Mouse (Mus musculus) heart, embryonic 14.5 days (tissue): ENCODE data around the gene Eif4a3. TPM values are rescaled to one million over a fixed set of nuclear protein-coding genes. Genes with fewer than 3 reads are reported as not detected.

Source experiments
- ATAC-seq: fragments of 200-750 bp; cut with Nextera tagmentation; 2 replicates; pipeline ENCODE4 v1.8.0; 2017; ENCODE audit warnings: low read depth, moderate TSS enrichment; ENCODE audit not compliant: insufficient number of reproducible peaks, insufficient read depth, low FRiP score
- H3K27ac ChIP-seq, 2 experiments: fragments of 200-500 bp in 1 of 2; fragments of 300-500 bp in 1 of 2; sonication (generic) in 1 of 2; replicated peaks in 1 of 2; 2 replicates each; pipeline ENCODE4 v1.5.1; 2012 to 2014; ENCODE audit warnings: low read depth in 2 of 2, low read length in 2 of 2, control low read depth in 1 of 2, mild to moderate bottlenecking in 1 of 2, mixed read lengths in 1 of 2; ENCODE audit not compliant: control insufficient read depth in 1 of 2, insufficient read depth in 1 of 2
- H3K27me3 ChIP-seq: fragments of 300-500 bp; sonication (generic); 2 replicates; pipeline ENCODE4 v1.6.1; 2014; ENCODE audit warnings: mild to moderate bottlenecking, low read length, control low read depth; ENCODE audit not compliant: control insufficient read depth, insufficient read depth
- H3K36me3 ChIP-seq: fragments of 300-500 bp; sonication (generic); 2 replicates; pipeline ENCODE4 v1.6.1; 2014; ENCODE audit warnings: mild to moderate bottlenecking, control low read depth, low read length, mixed read lengths; ENCODE audit not compliant: control insufficient read depth, insufficient read depth
- H3K4me1 ChIP-seq, 2 experiments: fragments of 200-500 bp in 1 of 2; fragments of 300-500 bp in 1 of 2; sonication (generic) in 1 of 2; 2 replicates each; pipeline ENCODE4 v1.6.1; 2012 to 2014; ENCODE audit warnings: low read length in 2 of 2, control low read depth in 1 of 2, mixed read lengths in 1 of 2; ENCODE audit not compliant: control insufficient read depth in 2 of 2, insufficient read depth in 2 of 2
- H3K4me2 ChIP-seq: fragments of 300-500 bp; sonication (generic); 2 replicates; pipeline ENCODE4 v1.6.1; 2014; ENCODE audit warnings: mild to moderate bottlenecking, low read length
- H3K4me3 ChIP-seq, 2 experiments: fragments of 200-500 bp in 1 of 2; fragments of 300-500 bp in 1 of 2; sonication (generic) in 1 of 2; 2 replicates each; pipeline ENCODE4 v1.5.1; 2012 to 2014; ENCODE audit warnings: low read length in 2 of 2, mild to moderate bottlenecking in 2 of 2, control low read depth in 1 of 2, low read depth in 1 of 2, moderate library complexity in 1 of 2; ENCODE audit not compliant: control insufficient read depth in 1 of 2, insufficient read depth in 1 of 2
- H3K9ac ChIP-seq: fragments of 300-500 bp; sonication (generic); 2 replicates; pipeline ENCODE4 v1.6.1; 2014; ENCODE audit warnings: mild to moderate bottlenecking, low read length
- H3K9me3 ChIP-seq: fragments of 300-500 bp; sonication (generic); 2 replicates; pipeline ENCODE4 v1.6.1; 2016; ENCODE audit warnings: low read length, control low read depth; ENCODE audit not compliant: control insufficient read depth
- WGBS: fragments of 180-500 bp; shearing (Covaris S2); extraction: QIAGEN DNeasy Blood & Tissue Kit; methylation state at CpG from one replicate; pipeline ENCODE4 v1.1.7; 2014; 5-methylcytosine and 5-hydroxymethylcytosine counted together
- polyA plus RNA-seq: library from polyadenylated mRNA; unstranded; fragments of >200 nt; fragmentation: Nextera tagmentation; extraction: Ambion mirVana; gene quantifications from 2 replicates; pipeline ENCODE4 v1.2.1, GENCODE M21; 2014

The Eif4a3 gene
- polyA plus RNA-seq, 1 experiment from 2014 or later = 280 TPM

DNA sequence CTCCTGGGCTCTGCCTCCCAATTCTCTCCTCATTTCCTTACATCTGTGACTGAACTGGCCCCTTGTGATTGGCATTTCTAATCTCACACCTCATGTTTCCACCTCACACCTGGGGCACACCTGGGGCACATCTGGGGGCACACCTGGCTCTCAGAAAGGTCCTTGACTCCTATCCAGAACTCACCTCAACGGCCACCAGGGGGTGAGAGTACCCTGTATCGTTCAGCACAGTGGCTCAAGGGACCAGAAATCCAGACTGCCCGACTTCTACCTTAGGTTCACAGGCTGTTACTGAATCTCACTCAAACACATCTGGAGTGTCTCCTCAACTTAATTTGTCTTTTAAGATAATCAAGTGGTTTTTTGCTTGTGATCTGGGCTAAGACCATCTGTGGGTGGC, 32.1 kb upstream of the Eif4a3 start:
- Histone ChIP-seq H3K4me2 (no peak overlapping the region), H3K4me1 (no peaks in the 10 kb centered on the region), H3K36me3 (no peaks in the 10 kb centered on the region), H3K4me3 (no peak overlapping the region), H3K9me3 (no peaks in the 10 kb centered on the region), H3K27ac (no peak overlapping the region), H3K27me3 (peaks cover 4% of the 10 kb centered on the region; the same call in 1 of the 2 replicates), H3K9ac (no peak overlapping the region)
- ATAC-seq = no peak
- 33% methylated on average over 3 of the region's 3 CpGs for WGBS

DNA sequence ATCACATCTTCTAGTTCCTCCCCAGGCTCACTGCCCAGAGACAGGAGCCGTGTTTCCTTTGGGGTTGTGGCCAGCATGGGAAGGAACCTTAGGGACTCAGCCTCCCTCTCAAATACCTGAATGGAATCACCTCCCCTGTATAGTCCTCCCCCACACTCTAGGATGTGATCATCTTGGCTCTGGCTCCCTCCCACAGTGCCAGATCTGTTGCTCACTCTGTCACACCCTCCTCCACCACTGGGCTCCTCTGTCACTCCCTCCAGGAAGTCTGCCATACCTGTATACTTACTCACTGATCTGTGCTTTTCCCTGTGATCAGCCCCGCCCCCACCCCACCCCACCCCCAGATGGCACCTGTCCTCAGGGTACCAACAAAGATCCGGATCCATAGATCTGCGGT, 30.7 kb upstream of the Eif4a3 start:
- H3K9ac ChIP-seq = no peak overlapping the region
- no peak overlapping the region for H3K27ac ChIP-seq
- 48% methylated on average over 4 of the region's 4 CpGs for WGBS
- H3K9me3 ChIP-seq = no peaks in the 10 kb centered on the region
- 0 out of 2 replicates have a peak, but pooled peaks have one; percentile 22 for ATAC-seq
- no peak overlapping the region for H3K4me3 ChIP-seq
- no peaks in the 10 kb centered on the region for H3K4me1 ChIP-seq
- no peak overlapping the region for H3K4me2 ChIP-seq
- H3K27me3 ChIP-seq = peaks cover 9% of the 10 kb centered on the region; the same call in 1 of the 2 replicates
- no peaks in the 10 kb centered on the region for H3K36me3 ChIP-seq

DNA sequence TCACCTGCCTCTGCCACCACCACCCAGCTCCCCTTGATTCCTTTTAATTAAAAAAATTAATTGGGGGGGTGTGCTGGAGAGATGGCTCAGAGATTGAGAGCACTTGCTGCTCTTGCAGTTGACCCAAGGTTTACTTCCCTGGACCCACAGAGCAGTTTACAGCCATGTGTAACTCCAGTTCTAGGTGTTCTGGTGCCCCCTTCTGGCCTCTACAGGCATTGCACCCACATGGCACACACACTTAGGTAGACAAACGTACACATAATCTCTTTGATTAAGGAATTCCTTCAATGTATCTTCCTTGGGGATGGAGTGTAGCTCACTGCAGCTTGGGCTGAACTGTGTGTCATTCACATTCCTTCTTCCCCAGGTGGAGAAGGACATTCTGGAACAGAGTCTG, 25.2 kb upstream of the Eif4a3 start:
- Histone ChIP-seq H3K9me3 (peaks cover 3% of the 10 kb centered on the region; the same call in 1 of the 2 replicates), H3K4me2 (no peak overlapping the region), H3K27ac (no peak overlapping the region), H3K9ac (no peak overlapping the region), H3K4me1 (no peaks in the 10 kb centered on the region), H3K4me3 (no peak overlapping the region), H3K27me3 (peaks cover 9% of the 10 kb centered on the region; the same call in 1 of the 2 replicates), H3K36me3 (no peaks in the 10 kb centered on the region)
- 65% methylated on average over 1 of the region's 1 CpGs for WGBS
- ATAC-seq = no peak

DNA sequence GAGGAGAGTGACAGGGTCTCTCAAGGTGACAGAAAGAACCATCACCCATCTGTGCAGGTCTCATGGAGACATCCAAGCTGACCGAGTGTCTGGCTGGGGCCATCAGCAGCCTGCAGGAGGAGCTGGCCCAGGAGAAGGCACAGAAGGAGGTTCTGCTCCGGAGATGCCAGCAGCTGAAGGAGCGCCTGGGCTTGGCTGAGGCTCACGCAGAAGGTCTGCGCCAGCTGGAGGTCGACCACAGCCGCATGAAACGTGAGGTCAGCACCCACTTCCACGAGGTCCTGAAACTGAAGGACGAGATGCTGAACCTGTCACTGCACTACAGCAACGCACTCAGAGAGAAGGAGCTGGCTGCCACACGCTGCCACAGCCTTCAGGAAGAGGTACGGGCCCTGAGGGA, 22.6 kb upstream of the Eif4a3 start:
- Histone ChIP-seq H3K4me2 (no peak overlapping the region), H3K27me3 (0 out of 2 replicates have a peak, but pooled peaks cover 5% of the 10 kb centered on the region), H3K9me3 (peaks cover 3% of the 10 kb centered on the region; the same call in 1 of the 2 replicates), H3K4me3 (no peak overlapping the region), H3K27ac (no peak overlapping the region), H3K9ac (no peak overlapping the region), H3K4me1 (no peaks in the 10 kb centered on the region), H3K36me3 (no peaks in the 10 kb centered on the region)
- ATAC-seq = no peak
- WGBS = 71% methylated on average over 13 of the region's 13 CpGs

DNA sequence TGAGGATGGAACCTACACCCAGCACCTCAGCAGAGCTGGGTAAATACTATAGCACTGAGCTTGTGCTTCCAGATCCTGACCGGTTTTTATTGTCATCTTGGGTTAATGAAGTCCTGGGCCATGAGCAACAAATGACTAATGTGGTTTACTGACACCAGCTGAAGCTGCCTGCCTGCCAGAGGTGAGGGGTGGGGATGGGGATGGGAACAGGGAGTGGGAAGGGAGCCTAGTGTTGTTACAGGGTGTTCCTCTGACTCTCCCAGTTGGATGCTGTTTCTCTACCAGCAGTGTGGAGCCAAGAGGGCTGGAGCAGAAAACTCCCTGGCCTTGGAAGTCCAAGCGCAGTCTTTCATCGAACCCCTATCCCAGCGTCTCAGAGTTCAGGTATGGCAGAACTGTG, 16.8 kb upstream of the Eif4a3 start:
- H3K27ac ChIP-seq = no peak overlapping the region
- H3K9me3 ChIP-seq = no peaks in the 10 kb centered on the region
- 78% methylated on average over 4 of the region's 4 CpGs for WGBS
- H3K9ac ChIP-seq = no peak overlapping the region
- no peak overlapping the region for H3K4me2 ChIP-seq
- no peak for ATAC-seq
- no peaks in the 10 kb centered on the region for H3K27me3 ChIP-seq
- H3K4me3 ChIP-seq = no peak overlapping the region
- no peaks in the 10 kb centered on the region for H3K4me1 ChIP-seq
- no peaks in the 10 kb centered on the region for H3K36me3 ChIP-seq

DNA sequence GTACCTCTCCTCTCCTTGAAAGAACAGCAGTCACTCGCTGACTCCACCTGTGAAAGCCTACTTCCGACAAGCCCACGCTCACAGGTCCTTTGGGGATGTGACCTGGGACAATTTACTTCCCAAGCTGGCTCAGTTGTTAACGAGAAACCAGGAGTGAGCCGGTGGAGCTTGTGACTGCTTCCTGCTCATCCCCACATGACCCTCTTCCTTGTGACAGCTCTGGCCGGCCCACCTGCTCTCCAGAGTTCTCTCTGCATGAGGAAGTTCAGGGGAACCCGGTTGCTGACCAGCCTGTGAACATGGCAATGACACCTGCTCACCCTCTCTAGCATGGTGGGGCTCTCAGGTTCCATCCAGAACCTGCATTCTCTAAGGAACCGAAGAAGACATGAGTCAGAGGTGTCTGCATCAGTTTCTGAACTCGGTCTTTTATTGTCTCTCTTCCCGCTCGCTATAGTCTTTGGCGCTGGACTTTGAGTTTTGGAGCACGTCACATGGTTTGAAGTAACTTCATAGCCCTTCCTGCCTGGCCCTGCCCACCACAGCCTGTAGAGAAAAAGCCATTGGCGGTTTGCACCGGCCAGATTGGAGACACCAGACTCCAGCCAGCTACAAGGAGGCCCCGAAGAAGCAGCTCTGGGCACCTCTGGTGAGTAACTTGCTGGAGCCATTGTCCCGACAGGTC, 14.5 kb upstream of the Eif4a3 start:
- no peak for ATAC-seq
- Histone ChIP-seq H3K4me2 (no peak overlapping the region), H3K36me3 (no peaks in the 10 kb centered on the region), H3K4me1 (no peaks in the 10 kb centered on the region), H3K9me3 (no peaks in the 10 kb centered on the region), H3K4me3 (no peak overlapping the region), H3K27ac (no peak overlapping the region), H3K9ac (no peak overlapping the region), H3K27me3 (0 out of 2 replicates have a peak, but pooled peaks cover 4% of the 10 kb centered on the region)
- 73% methylated on average over 17 of the region's 17 CpGs for WGBS

DNA sequence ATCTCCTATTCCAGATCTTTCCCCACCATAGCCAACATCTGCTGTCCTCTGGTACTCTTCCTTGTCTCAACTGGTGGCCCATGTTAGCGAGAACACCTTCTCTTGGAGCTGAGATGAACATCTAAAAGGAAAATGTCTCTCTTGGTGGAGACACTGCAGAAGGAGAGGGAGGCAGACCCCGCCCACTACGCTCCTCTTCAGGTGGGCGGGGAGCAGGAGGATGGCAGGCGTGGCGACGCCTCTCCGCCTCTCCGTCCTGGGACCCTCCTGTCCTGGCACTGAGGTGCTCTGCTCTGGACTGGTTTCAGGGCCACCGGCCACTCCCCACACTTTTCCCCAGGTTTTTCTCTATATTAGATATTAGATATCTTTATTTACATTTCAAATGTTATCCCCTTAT, 10.7 kb upstream of the Eif4a3 start:
- Histone ChIP-seq H3K27ac (no peak overlapping the region), H3K9ac (no peak overlapping the region), H3K4me2 (no peak overlapping the region), H3K4me1 (peaks cover 19 to 20% of the 10 kb centered on the region in 2 experiments), H3K36me3 (no peaks in the 10 kb centered on the region), H3K27me3 (0 out of 2 replicates have a peak, but pooled peaks cover 4% of the 10 kb centered on the region), H3K4me3 (no peak overlapping the region), H3K9me3 (no peaks in the 10 kb centered on the region)
- WGBS = 27% methylated on average over 10 of the region's 10 CpGs
- no peak for ATAC-seq

DNA sequence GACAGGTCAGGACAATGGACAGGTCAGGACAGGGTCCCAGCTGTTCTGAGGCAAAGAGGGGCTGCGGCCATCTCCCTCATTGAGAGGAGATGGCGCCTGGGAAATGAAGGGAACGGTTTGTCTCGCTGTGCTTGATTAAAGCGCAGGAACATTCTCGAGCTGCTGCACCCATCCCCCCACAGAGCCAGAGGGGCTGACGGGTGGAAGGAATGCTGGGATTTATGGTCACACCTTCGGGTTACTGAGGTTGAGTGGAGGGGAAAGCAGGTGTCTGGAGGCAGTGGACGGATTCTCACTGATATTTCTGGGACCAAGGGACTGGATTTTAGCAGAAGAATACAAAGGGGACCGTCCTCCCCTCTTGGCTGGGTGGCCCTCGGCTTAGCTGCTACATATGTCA, 8.0 kb upstream of the Eif4a3 start:
- WGBS = 22% methylated on average over 11 of the region's 11 CpGs
- Histone ChIP-seq H3K36me3 (no peaks in the 10 kb centered on the region), H3K27me3 (0 out of 2 replicates have a peak, but pooled peaks cover 4% of the 10 kb centered on the region), H3K4me1 (peaks cover 19 to 20% of the 10 kb centered on the region in 2 experiments), H3K9me3 (no peaks in the 10 kb centered on the region), H3K4me2 (no peak overlapping the region; the same call in 1 of the 2 replicates), H3K4me3 (no peak overlapping the region), H3K9ac (no peak overlapping the region), H3K27ac (peak overlapping the region; percentile 42 to 87)
- ATAC-seq = no peak
